Mouse (Mus musculus) lung, postnatal 0 days (tissue): ENCODE data around the gene Acaca.
A peak's percentile ranks its signal among the peaks of the same experiment; 100 is the strongest.

ENCODE experiments used
- CTCF ChIP-seq: IDR thresholded peaks from 2 replicates; pipeline ENCODE4 v1.5.1; 2016; ENCODE audit warnings: antibody characterized with exemption, mild to moderate bottlenecking
- EP300 ChIP-seq: IDR thresholded peaks from 2 replicates; pipeline ENCODE4 v1.6.1; 2016; ENCODE audit warnings: antibody characterized with exemption, mild to moderate bottlenecking, control low read depth

- TF ChIP-seq CTCF (peak; percentile 52), EP300 (no peak)
These were observed 13.3 kb upstream of the Acaca start for GRCm38 (mm10) chr11:84116221-84116620.
